Mouse (Mus musculus) brown adipose tissue, adult 24 weeks (tissue): ENCODE results near the gene 2210016F16Rik. TPM values are rescaled to one million over a fixed set of nuclear protein-coding genes. Genes with fewer than 3 reads are reported as not detected.
A peak's percentile ranks its signal among the peaks of the same experiment; 100 is the strongest.
"Not testable (repeated sequence)": the region's sequence is repeated elsewhere in the genome, so short reads cannot be mapped to it uniquely, and the experiment has no call there.

Experiments used
- H3K27ac ChIP-seq: fragments of 200-500 bp; replicated peaks from 2 replicates; pipeline ENCODE4 v1.5.1; 2012; ENCODE audit warnings: low read depth, mild to moderate bottlenecking, low read length
- H3K4me1 ChIP-seq: fragments of 200-500 bp; 2 replicates; pipeline ENCODE4 v1.6.1; 2012; ENCODE audit warnings: low read length, mixed read lengths; ENCODE audit not compliant: control insufficient read depth, insufficient read depth, insufficient read length
- H3K4me3 ChIP-seq: fragments of 200-500 bp; 2 replicates; pipeline ENCODE4 v1.5.1; 2012; ENCODE audit warnings: low read depth, mild to moderate bottlenecking, low read length, moderate library complexity; ENCODE audit not compliant: insufficient read depth
- polyA plus RNA-seq: library from polyadenylated mRNA; stranded (reverse); fragments of >200 nt; gene quantifications from 2 replicates; pipeline ENCODE4 v1.2.4, GENCODE M21; 2012; ENCODE audit not compliant: missing spikeins, insufficient read depth, insufficient read length

2210016F16Rik gene
- polyA plus RNA-seq, 1 experiment = 30.3 TPM

DNA sequence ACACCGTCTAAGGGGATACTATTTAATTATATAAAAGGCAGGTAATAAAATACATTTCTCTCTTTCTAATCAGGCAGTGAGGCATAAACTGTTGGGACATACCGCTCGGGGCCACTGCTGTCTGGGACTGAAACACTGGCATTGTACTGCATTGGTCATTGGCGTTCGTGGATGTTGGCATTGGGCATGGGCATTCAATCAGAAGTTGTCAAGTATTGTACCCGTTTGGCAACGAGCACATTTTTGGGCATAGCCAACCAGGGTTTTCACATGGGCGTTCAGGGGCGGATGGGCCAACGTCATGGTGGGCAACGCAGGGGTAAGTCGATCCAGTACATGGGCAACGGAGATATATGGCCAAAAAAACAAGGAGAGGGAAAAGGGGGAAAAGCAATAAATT is 12.6 kb upstream of the 2210016F16Rik start:
- no peak overlapping the region for H3K4me3 ChIP-seq
- no peak overlapping the region for H3K27ac ChIP-seq
- no peaks in the 10 kb centered on the region for H3K4me1 ChIP-seq

DNA sequence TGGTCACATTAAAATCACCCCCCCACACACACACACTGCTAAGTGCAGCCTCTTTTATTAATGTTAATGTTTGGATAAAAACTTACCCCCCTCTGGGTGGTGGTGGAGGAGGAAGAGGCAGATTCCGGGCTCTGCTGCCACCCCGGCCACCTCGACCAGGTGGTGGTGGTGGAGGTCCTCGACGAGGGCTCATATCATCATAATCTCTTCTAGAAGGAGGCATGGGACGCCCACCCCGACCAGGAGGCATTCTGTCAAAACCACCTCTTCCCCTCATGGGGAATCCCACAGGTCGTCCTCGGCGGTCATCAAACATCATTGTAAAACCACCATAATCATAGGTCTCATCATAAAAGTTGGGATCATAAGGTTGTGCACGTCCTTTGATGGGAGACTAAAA is 9.4 kb upstream of the 2210016F16Rik start:
- H3K4me1 ChIP-seq, H3K27ac ChIP-seq, H3K4me3 ChIP-seq: not testable (repeated sequence)

DNA sequence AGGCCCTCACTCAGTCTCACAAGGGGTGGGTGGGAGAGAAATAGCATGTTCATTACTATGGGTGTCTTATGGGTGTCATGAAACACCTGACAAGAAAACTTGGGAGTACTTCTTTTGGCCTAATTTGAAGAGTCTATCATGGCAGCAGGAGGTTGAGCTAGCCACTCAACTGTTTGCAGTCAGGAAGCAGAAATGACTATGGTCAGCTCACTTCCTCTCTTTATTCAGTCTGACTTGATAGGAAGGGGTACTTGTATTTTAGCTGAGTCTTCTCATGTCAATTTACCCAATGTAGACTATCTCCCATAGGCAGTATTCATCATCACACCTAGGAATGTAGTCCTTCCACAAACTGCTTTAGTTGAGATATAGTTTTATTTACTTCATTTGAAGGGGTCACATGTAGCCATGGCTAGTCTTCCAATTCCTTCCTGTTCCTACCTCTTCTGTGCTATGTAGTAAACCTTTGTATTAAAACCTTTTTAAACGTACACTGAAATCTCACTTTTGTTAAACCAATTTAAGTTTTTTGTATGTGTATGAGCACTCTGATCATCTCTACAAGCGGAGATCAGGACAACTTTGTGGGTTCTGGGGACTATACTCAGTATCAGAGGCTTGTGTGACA is 4.4 kb upstream of the 2210016F16Rik start:
- no peak overlapping the region for H3K27ac ChIP-seq
- no peaks in the 10 kb centered on the region for H3K4me1 ChIP-seq
- no peak overlapping the region for H3K4me3 ChIP-seq

DNA sequence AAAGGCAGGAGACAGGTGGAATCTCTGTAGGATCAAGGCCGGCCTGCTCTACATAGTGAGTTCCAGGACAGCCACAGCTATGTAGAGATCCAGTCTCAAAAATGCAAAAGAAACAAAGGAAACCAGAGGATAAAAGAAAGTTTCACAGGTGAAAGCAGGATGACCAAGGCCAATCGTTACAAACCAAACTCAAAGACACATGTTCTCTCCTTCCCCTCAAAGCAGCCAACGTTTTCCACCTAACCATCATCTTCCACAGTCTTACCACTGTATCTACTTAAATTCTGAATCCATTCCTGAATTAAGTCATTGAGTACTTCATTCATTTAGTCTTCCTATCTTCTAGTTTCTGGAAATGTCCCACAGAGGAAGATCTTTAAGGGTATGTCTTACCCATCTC is 3.4 kb upstream of the 2210016F16Rik start:
- Histone ChIP-seq H3K4me3 (no peak overlapping the region), H3K27ac (no peak overlapping the region)

DNA sequence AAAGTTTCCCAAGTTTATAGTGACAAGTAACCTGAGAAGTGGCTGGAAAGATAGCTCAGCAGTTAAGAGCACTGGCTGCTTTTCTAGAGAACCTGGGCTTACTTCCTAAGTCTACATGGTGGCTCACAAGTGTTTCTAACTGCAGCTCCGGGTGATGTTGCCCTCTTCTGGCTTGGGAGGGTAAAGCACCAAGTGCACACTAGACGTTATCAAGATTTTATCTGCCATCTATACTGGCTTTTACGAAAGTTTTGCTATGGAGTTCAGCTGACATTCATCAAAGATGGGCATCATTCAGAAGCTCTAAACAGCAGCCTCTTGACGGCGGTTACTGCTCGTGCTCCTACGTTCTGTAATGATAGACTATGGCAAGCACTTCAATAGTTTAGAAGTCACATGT is 2.9 kb upstream of the 2210016F16Rik start:
- H3K4me3 ChIP-seq = no peak overlapping the region
- peaks cover 5% of the 10 kb centered on the region; the same call in 1 of the 2 replicates for H3K4me1 ChIP-seq
- no peak overlapping the region for H3K27ac ChIP-seq

More for the DNA sequence above, 3.4 kb upstream of the 2210016F16Rik start:
- H3K4me1 ChIP-seq = peaks cover 5% of the 10 kb centered on the region; the same call in 1 of the 2 replicates

DNA sequence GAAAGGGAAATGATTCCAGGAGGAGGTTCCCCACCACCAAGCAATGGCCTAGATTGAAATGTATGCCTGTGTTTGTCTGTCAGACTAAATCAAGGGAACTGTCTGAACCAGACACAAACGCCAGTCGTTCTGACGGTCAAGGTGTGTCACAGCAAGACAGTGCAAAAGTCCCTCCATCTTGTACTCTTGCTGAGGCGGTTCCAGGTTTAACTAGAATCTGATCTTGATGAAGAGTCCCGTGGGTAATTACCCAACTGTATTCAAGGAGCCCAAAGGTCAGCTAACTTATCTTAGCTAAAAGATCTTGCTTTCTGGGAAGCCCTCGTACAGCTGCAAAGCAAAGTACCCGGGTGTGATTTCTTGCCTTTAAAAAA is 509 bp upstream of the 2210016F16Rik start:
- Histone ChIP-seq H3K4me3 (peak overlapping the region; percentile 79), H3K4me1 (peaks cover 5% of the 10 kb centered on the region; the same call in 1 of the 2 replicates), H3K27ac (0 out of 2 replicates have a peak overlapping the region, but pooled peaks have one; percentile 14)

DNA sequence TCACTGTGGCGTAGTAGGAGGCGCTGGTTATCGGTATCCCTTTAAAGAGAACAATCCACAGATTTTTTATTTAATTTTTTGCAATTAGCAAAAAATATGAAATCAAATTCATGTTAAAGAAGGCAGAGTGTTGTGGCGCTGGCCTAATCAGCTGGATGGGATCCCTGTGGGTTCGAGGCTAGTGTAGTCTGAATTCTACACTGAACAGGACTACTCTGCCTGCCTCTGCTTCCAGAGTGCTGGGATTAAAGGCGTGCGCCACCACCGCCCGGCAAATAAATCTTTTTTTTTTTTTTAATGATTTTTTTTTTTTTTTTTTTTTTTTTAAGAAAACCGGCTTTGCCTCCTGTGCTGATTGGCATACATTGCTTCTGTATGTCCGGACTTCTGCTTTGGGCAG is 654 bp downstream of the 2210016F16Rik start:
- Histone ChIP-seq H3K4me3 (peak overlapping the region; percentile 79), H3K27ac (no peak overlapping the region), H3K4me1 (peaks cover 5% of the 10 kb centered on the region; the same call in 1 of the 2 replicates)

DNA sequence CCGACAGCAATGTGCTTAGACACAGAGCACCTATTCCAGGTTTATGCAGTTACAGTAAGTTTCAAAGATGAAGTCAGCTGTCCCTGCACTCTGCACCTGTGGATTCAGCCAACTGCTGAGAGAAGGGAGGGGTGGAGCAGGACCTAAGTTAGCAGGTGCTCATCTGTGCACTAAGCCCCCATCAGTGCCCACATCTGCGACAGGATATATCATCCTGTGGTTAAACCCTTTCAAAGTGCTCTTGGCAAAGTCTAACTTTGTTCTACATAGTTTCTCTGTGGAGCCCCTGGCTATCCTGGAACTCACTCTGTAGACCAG is 11.9 kb downstream of the 2210016F16Rik start:
- H3K4me3 ChIP-seq = no peak overlapping the region
- no peak overlapping the region for H3K27ac ChIP-seq

DNA sequence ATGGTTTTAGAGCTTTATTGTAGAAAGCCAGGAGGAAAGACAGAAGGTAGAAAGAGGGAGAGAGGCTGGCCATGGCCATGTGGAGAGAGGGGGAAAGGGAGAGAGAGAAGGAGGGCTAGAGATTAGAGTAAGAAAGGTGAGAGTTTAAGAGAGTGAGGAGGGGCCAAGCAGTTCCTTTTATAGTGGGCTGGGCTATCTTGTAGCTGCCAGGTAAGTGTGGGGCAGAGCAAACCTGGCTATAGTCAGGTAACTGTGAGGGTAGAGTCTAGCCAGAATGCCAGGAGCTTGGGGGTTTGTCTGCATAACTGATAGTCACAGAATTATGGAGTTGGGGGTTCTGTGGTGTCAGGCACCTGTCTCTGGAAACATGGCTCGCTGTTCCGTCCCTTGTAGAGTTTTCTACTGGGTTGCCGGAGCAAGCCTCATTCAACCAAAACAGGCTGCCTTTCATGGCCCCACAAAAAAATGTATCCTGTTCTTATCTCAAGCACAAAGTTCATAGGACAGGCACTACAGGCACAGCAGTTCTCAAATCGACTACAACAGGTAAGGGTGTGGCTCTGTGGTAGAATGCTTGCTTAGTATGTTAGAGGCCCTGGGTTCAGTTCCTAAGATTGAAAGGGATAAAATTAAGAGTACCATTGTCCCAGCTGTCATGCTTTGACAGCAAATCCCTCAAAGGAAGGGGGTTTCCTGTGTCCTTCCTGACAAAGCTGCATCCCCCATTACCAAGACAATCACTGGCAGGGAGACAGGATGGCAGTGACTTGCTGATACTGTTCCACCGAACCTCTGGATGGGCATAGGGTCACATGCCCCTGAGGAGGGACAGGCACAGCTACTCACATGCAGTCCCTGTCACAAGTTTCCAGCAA is 12.5 kb downstream of the 2210016F16Rik start:
- Histone ChIP-seq H3K4me3 (no peak overlapping the region), H3K27ac (no peak overlapping the region), H3K4me1 (no peaks in the 10 kb centered on the region)

More for the DNA sequence above, 11.9 kb downstream of the 2210016F16Rik start:
- H3K4me1 ChIP-seq = no peaks in the 10 kb centered on the region

DNA sequence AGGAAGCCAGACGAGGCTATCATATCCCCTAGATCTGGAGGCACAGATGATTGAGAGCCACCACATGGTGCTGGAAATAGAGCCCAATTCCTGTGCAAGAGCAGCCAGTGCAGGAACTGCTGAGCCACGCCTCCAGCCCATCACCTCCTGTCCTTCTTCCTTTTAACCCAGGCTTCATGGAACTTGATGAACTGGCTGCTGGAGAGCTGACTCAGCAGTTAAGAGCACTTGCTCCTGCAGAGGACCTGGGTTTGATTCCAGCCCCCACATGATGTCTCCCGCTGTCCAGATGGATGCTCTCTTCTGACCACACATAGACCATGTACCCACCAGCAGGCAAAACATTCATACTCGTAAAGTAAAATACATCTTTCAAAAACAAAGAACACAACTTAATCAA is 16.2 kb downstream of the 2210016F16Rik start:
- no peak overlapping the region for H3K27ac ChIP-seq
- H3K4me1 ChIP-seq = no peaks in the 10 kb centered on the region
- no peak overlapping the region for H3K4me3 ChIP-seq

DNA sequence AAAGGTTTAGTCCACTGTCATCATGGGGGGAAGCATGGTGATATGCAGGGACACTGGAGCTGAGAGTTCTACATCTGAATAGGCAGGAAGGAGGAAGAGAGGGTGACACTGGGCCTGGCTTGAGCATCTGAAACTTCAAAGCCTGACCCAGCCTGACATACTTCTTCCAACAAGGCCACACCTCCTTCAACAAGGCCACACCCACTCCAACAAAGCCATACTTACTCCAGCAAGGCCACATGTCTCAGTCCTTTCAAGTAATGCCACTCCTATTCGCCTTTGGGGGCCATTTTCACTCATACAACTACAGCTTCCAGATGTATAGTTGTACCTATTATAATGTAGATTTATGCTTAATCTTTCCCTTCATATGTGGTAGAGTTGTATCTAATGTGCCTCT is 17.4 kb downstream of the 2210016F16Rik start:
- no peak overlapping the region for H3K27ac ChIP-seq
- H3K4me1 ChIP-seq = no peaks in the 10 kb centered on the region
- no peak overlapping the region for H3K4me3 ChIP-seq

DNA sequence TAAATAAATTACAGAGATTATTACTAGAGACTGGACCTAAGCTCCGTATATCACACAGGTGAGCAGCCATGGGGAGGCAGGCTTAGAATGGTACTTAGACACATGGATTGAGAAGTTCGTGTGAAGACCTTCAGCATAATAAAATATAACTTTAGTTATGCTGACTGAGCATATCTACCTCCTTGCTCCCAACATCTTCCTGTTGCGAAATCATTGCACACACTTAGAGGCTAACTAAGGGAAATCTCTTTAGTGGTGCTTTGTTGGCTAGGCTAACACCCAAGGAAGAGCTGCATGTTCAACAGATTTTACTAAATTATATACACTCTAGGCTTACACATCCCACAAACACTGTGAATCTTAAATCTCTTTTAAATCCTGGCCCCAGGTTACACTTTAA is 18.7 kb downstream of the 2210016F16Rik start:
- Histone ChIP-seq H3K4me1 (no peaks in the 10 kb centered on the region), H3K27ac (no peak overlapping the region), H3K4me3 (no peak overlapping the region)

DNA sequence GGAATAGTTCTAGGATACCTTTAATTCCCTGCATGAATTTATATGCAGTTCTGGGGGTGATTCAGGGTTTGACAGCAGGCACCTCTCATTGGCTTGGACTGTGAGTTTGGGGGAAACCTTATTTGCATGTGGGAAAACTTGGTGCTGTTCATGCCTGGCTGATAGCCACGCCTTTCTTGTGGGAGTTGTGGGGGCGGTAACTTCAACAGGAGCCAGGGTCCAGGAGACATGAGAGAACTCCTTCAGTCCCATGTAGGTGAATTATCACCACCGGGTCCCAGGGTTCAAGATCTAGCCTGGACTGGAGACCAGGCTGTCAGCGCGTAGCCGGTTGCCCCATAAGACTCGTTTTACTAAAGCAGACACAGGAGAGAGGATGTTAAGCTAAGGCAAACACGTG is 19.8 kb downstream of the 2210016F16Rik start:
- H3K4me3 ChIP-seq, H3K4me1 ChIP-seq, H3K27ac ChIP-seq: not testable (repeated sequence)

DNA sequence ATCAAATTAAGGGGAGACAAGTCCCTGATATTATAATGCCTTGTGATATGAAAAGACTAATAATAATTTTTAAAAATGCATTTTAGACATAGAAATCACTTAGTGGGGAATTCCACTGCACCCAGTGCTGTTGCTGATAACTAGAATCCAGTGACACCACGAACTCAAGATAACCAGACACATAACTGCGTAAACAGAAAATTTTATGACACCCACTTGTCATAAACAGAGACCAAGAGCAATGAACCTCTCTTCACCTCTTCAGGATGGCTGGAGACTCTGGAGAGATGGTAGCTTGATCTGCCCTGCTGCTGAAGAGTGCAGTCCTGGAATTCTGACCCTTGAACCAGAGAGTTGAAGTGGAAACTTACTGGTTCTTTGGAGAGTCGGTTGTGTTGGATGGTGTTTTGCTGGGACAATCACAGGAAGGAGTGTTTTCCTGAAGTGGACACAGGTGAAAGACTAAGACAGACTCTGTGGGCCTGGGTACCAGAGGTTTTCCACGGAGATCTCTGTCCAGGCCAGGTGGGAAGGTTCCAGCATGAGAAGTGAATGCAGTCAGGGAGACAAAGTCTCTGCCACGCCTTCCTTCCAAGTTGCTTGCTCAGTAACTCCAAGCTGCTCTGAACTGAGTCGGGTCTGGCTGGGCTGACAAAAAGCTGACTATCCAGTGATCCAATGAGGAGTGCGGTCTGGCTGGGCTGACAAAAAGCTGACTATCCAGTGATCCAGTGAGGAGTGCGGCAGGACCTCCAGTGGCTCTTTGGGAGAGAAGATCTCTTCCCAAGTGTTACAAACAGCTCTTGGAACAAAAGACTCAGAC is 20.5 kb downstream of the 2210016F16Rik start:
- H3K27ac ChIP-seq = no peak overlapping the region
- H3K4me1 ChIP-seq = no peaks in the 10 kb centered on the region
- H3K4me3 ChIP-seq = no peak overlapping the region

DNA sequence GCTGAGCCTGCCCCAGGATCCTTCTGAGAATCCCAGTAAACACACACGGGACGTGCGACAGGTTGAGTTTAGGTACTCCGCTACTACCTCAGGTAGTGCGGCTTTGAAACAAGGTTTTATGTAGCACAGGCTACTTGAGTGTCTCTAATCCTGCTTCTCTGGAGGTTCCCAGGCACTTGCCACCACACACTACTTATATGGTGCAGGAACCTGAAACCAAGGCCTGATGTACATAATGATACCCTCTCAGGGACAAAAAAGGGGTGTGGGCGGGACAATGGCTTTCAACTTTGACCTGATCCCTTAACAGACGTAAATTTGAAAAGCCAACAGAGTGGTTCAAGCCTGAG is 25.7 kb downstream of the 2210016F16Rik start:
- Histone ChIP-seq H3K27ac (no peak overlapping the region), H3K4me1 (peaks cover 2% of the 10 kb centered on the region; the same call in 1 of the 2 replicates), H3K4me3 (peak overlapping the region; percentile 44)
